Mouse (Mus musculus): ENCODE data around the gene 1700008O03Rik. TPM values are rescaled to one million over a fixed set of nuclear protein-coding genes. Genes with fewer than 3 reads are reported as not detected.
A peak's percentile ranks its signal among the peaks of the same experiment; 100 is the strongest.

The 1700008O03Rik gene
- polyA plus RNA-seq, 1 experiment from 2014 or later, result 0.80 TPM

DNA sequence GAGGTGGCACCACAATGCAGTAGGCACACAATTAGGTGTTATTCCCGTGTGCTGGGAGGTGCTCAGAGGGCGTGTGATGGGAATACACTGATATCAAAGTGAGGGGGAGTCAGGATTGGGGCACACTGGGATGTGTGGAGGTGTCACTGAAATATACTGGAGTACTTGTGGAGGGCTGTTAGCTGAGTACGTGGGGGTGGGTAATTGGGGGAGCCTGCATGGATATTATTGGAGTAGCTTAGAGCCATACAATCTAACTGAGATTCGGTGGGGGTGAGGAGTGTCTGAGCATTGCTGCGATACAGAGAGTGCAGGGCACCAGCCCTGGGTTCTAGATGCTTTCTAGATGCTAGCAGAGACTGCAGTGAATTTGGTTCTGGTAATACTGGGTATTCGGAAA is 45.4 kb downstream of the 1700008O03Rik start:
- Histone ChIP-seq H3K27me3 (replicated peaks) (peaks cover 39% of the 10 kb centered on the region), H3K4me2 (no peak overlapping the region), H3K9ac (no peak overlapping the region), H3K4me3 (replicated peaks) (no peak overlapping the region), H3K36me3 (no peaks in the 10 kb centered on the region), H3K4me1 (0 out of 2 replicates have a peak, but pooled peaks cover 6% of the 10 kb centered on the region), H3K27ac (no peak overlapping the region), H3K9me3 (no peaks in the 10 kb centered on the region)
- 54% methylated on average over 6 of the region's 6 CpGs for WGBS
- ATAC-seq (ENCODE audit: insufficient read depth, low FRiP score, low read depth), result no peak

- 0 out of 2 replicates have a peak overlapping the region, but pooled peaks have one; percentile 22 for H3K4me2 ChIP-seq
- no peak overlapping the region for H3K9ac ChIP-seq
- no peak overlapping the region for H3K27ac ChIP-seq
- H3K9me3 ChIP-seq, result no peaks in the 10 kb centered on the region
- H3K4me1 ChIP-seq, result 0 out of 2 replicates have a peak, but pooled peaks cover 6% of the 10 kb centered on the region
- H3K27me3 ChIP-seq (replicated peaks), result peaks cover 52% of the 10 kb centered on the region
- H3K4me3 ChIP-seq (replicated peaks), result no peak overlapping the region
- ATAC-seq (ENCODE audit: insufficient read depth, low FRiP score, low read depth), result no peak
- WGBS, result 7% methylated on average over 32 of the region's 32 CpGs
- no peaks in the 10 kb centered on the region for H3K36me3 ChIP-seq
These were observed 48.3 kb downstream of the 1700008O03Rik start for GRCm38 (mm10) chr7:44337121-44337849.

DNA sequence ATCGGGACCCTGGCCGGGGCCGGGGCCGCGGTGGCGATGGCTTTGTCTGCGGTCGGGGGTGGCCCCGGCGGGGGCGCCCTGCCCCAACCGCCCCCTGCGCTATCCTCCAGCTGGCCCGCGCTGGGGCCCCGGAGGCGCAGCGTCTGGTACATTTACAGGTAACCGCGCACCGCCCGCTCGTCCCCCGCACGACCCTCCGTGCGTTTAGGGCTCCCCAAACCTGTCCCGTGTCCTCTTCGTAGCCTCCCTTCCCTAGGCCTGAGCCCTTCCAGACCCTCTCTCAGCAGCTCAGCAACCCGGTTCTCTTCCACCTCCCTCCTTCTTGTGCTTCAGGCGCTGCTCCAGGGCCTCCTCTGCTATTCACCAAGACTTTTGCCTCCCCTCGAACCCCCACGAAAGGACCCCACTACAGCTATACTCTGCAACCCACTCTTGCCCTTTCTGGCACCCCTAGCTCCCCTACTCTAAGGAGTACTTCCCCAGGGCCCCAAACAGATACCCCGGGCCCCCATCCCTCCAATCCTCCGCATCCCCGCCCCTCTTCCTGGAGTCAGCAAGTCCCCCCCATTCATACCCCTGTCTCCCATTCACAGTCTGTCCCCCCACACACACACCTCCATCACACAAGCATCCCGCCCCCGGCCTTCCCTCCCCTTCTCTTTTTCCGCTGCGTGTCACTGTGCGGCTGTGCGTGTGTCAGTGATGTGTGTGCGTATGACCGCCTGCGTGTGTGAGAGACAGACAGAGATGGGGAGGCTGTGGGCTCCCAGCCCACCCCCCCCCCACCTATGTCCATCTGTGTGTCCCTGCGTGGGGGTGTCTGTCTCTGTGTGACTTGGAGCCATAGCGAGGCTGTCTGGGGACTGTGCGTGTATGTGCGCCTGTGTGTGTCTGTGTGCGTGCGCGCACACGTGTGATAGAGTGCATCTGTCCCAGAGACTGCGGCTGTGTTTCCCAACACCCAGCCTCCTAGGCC is 49.3 kb downstream of the 1700008O03Rik start:
- no peak overlapping the region for H3K9ac ChIP-seq
- ATAC-seq (ENCODE audit: insufficient read depth, low FRiP score, low read depth), result peak; percentile 21; the same call in 1 of the 2 replicates
- H3K4me3 ChIP-seq (replicated peaks), result peak overlapping the region; percentile 38
- no peaks in the 10 kb centered on the region for H3K9me3 ChIP-seq
- H3K4me2 ChIP-seq, result peak overlapping the region; percentile 78
- WGBS, result 4% methylated on average over 43 of the region's 54 CpGs
- 0 out of 2 replicates have a peak, but pooled peaks cover 6% of the 10 kb centered on the region for H3K4me1 ChIP-seq
- no peaks in the 10 kb centered on the region for H3K36me3 ChIP-seq
- H3K27me3 ChIP-seq (replicated peaks), result peaks cover 52% of the 10 kb centered on the region
- no peak overlapping the region for H3K27ac ChIP-seq

- Histone ChIP-seq H3K4me2 (peak overlapping the region; percentile 78), H3K4me1 (0 out of 2 replicates have a peak, but pooled peaks cover 6% of the 10 kb centered on the region), H3K36me3 (no peaks in the 10 kb centered on the region), H3K27me3 (replicated peaks) (peaks cover 52% of the 10 kb centered on the region), H3K4me3 (replicated peaks) (peak overlapping the region; percentile 38), H3K27ac (no peak overlapping the region), H3K9ac (no peak overlapping the region), H3K9me3 (no peaks in the 10 kb centered on the region)
- peak; percentile 32; the same call in 1 of the 2 replicates for ATAC-seq (ENCODE audit: insufficient read depth, low FRiP score, low read depth)
- WGBS, result 5% methylated on average over 27 of the region's 40 CpGs
These were observed 50.4 kb downstream of the 1700008O03Rik start for GRCm38 (mm10) chr7:44335031-44335878.

GRCm38 (mm10) chr7:44334139-44334538 is 51.5 kb downstream of the 1700008O03Rik start:
- Histone ChIP-seq H3K27me3 (replicated peaks) (peaks cover 52% of the 10 kb centered on the region), H3K9me3 (no peaks in the 10 kb centered on the region), H3K4me3 (replicated peaks) (no peak overlapping the region), H3K36me3 (no peaks in the 10 kb centered on the region), H3K4me1 (0 out of 2 replicates have a peak, but pooled peaks cover 6% of the 10 kb centered on the region), H3K27ac (no peak overlapping the region), H3K4me2 (no peak overlapping the region), H3K9ac (no peak overlapping the region)
- ATAC-seq (ENCODE audit: insufficient read depth, low FRiP score, low read depth), result no peak
- 68% methylated on average over 14 of the region's 14 CpGs for WGBS

DNA sequence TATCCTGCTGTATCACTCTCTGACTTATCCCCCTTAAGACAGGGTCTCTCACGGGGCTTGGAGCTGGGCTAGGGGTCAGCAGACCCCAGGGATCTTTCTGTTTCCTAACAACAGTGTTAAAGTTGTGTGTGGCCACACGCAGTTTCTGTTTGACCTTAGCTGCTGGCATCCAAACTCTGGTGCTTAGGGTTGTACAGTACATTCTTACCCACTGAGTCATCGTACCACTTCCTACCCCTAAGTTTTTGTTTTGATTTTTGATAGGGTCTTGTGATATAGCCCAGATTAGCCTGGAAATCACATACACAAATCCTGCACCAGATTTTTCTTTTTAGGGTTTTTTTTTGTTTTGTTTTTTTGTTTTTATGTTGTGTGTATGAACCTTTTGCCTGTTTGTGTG is 53.3 kb downstream of the 1700008O03Rik start:
- H3K27me3 ChIP-seq (replicated peaks), result peaks cover 34% of the 10 kb centered on the region

GRCm38 (mm10) chr7:44326614-44327013 is 59.0 kb downstream of the 1700008O03Rik start:
- Histone ChIP-seq H3K9ac (no peak overlapping the region), H3K27ac (no peak overlapping the region), H3K4me1 (no peaks in the 10 kb centered on the region), H3K4me2 (no peak overlapping the region), H3K9me3 (no peaks in the 10 kb centered on the region), H3K36me3 (no peaks in the 10 kb centered on the region), H3K27me3 (replicated peaks) (no peaks in the 10 kb centered on the region), H3K4me3 (replicated peaks) (no peak overlapping the region)
- 48% methylated on average over 6 of the region's 6 CpGs for WGBS
- no peak for ATAC-seq (ENCODE audit: insufficient read depth, low FRiP score, low read depth)

More for the DNA sequence above, 53.3 kb downstream of the 1700008O03Rik start:
- Histone ChIP-seq H3K27ac (no peak overlapping the region), H3K9ac (no peak overlapping the region), H3K4me1 (0 out of 2 replicates have a peak, but pooled peaks cover 6% of the 10 kb centered on the region), H3K4me2 (no peak overlapping the region), H3K9me3 (no peaks in the 10 kb centered on the region), H3K36me3 (no peaks in the 10 kb centered on the region), H3K4me3 (replicated peaks) (no peak overlapping the region)
- ATAC-seq (ENCODE audit: insufficient read depth, low FRiP score, low read depth), result no peak
- 59% methylated on average over 3 of the region's 3 CpGs for WGBS

DNA sequence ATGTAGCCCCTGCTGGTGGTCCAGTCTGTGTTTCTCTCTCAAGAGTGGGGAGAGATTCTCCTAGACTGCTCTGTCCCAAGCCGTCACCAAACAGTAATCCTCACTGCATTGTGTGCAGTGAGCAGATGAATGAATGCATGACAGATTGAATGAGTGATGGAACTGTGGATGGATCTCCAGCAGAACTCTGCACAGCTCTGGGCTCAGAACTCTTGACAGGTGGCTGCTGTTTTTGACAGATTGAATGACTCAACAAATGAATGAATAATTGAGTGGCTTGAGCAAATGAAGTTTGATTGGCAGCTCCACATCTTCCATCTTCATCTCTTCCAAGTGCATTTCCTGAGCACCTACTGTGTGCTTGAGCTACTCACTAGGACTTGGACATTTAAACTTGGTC is 63.3 kb downstream of the 1700008O03Rik start:
- H3K27me3 ChIP-seq (replicated peaks), result no peaks in the 10 kb centered on the region

GRCm38 (mm10) chr7:44320886-44321285 is 64.7 kb downstream of the 1700008O03Rik start:
- Histone ChIP-seq H3K27ac (no peak overlapping the region), H3K27me3 (replicated peaks) (no peaks in the 10 kb centered on the region), H3K4me3 (replicated peaks) (no peak overlapping the region), H3K9ac (no peak overlapping the region), H3K36me3 (no peaks in the 10 kb centered on the region), H3K9me3 (no peaks in the 10 kb centered on the region), H3K4me1 (no peaks in the 10 kb centered on the region), H3K4me2 (no peak overlapping the region)
- ATAC-seq (ENCODE audit: insufficient read depth, low FRiP score, low read depth), result no peak
- 46% methylated on average over 8 of the region's 8 CpGs for WGBS

More for the DNA sequence above, 63.3 kb downstream of the 1700008O03Rik start:
- WGBS, result 78% methylated on average over 1 of the region's 1 CpGs
- Histone ChIP-seq H3K4me2 (no peak overlapping the region), H3K36me3 (no peaks in the 10 kb centered on the region), H3K27ac (no peak overlapping the region), H3K9me3 (no peaks in the 10 kb centered on the region), H3K9ac (no peak overlapping the region), H3K4me3 (replicated peaks) (no peak overlapping the region), H3K4me1 (no peaks in the 10 kb centered on the region)
- no peak for ATAC-seq (ENCODE audit: insufficient read depth, low FRiP score, low read depth)

- 38% methylated on average over 4 of the region's 4 CpGs for WGBS
- H3K27ac ChIP-seq, result no peak overlapping the region
- no peak overlapping the region for H3K4me3 ChIP-seq (replicated peaks)
- no peak overlapping the region for H3K4me2 ChIP-seq
- H3K9me3 ChIP-seq, result no peaks in the 10 kb centered on the region
- H3K36me3 ChIP-seq, result no peaks in the 10 kb centered on the region
- no peak for ATAC-seq (ENCODE audit: insufficient read depth, low FRiP score, low read depth)
- H3K27me3 ChIP-seq (replicated peaks), result no peaks in the 10 kb centered on the region
- no peaks in the 10 kb centered on the region for H3K4me1 ChIP-seq
- no peak overlapping the region for H3K9ac ChIP-seq
These were observed 67.7 kb downstream of the 1700008O03Rik start for GRCm38 (mm10) chr7:44317913-44318312.

- ATAC-seq (ENCODE audit: insufficient read depth, low FRiP score, low read depth), result no peak
- no peak overlapping the region for H3K27ac ChIP-seq
- peaks cover 14% of the 10 kb centered on the region for H3K4me1 ChIP-seq
- H3K4me3 ChIP-seq (replicated peaks), result no peak overlapping the region
- no peaks in the 10 kb centered on the region for H3K36me3 ChIP-seq
- H3K9ac ChIP-seq, result no peak overlapping the region
- H3K27me3 ChIP-seq (replicated peaks), result no peaks in the 10 kb centered on the region
- 58% methylated on average over 16 of the region's 16 CpGs for WGBS
- H3K9me3 ChIP-seq, result no peaks in the 10 kb centered on the region
- no peak overlapping the region for H3K4me2 ChIP-seq
These were observed 73.1 kb downstream of the 1700008O03Rik start for GRCm38 (mm10) chr7:44312484-44312883.
